Mouse (Mus musculus) heart, embryonic 13.5 days (tissue): Measurements from ENCODE around the gene Ralgps1. TPM values are rescaled to one million over a fixed set of nuclear protein-coding genes. Genes with fewer than 3 reads are reported as not detected.
"Not testable (repeated sequence)": the region's sequence is repeated elsewhere in the genome, so short reads cannot be mapped to it uniquely, and the experiment has no call there.

Source experiments
- ATAC-seq: fragments of 200-750 bp; cut with Nextera tagmentation; 2 replicates; pipeline ENCODE4 v1.8.0; 2017; ENCODE audit warnings: moderate TSS enrichment; ENCODE audit not compliant: insufficient number of reproducible peaks, low FRiP score, low TSS enrichment; ENCODE audit errors: extremely low read depth
- H3K27ac ChIP-seq: fragments of 300-500 bp; sonication (generic); replicated peaks from 2 replicates; pipeline ENCODE4 v1.5.1; 2015; ENCODE audit warnings: moderate library complexity, mild to moderate bottlenecking, inconsistent platforms
- H3K27me3 ChIP-seq: fragments of 300-500 bp; sonication (generic); replicated peaks from 2 replicates; pipeline ENCODE4 v1.6.1; 2015; ENCODE audit warnings: mild to moderate bottlenecking, inconsistent platforms
- H3K36me3 ChIP-seq: fragments of 300-500 bp; sonication (generic); 2 replicates; pipeline ENCODE4 v1.6.1; 2015; ENCODE audit warnings: mild to moderate bottlenecking, inconsistent platforms
- H3K4me1 ChIP-seq: fragments of 300-500 bp; sonication (generic); 2 replicates; pipeline ENCODE4 v1.6.1; 2015; ENCODE audit warnings: inconsistent platforms
- H3K4me2 ChIP-seq: fragments of 300-500 bp; sonication (generic); 2 replicates; pipeline ENCODE4 v1.6.1; 2015; ENCODE audit warnings: inconsistent platforms, mild to moderate bottlenecking, moderate library complexity
- H3K4me3 ChIP-seq: fragments of 300-500 bp; sonication (generic); 2 replicates; pipeline ENCODE4 v1.5.1; 2015; ENCODE audit warnings: moderate library complexity, mild to moderate bottlenecking, inconsistent platforms
- H3K9ac ChIP-seq: fragments of 300-500 bp; sonication (generic); 2 replicates; pipeline ENCODE4 v1.6.1; 2015; ENCODE audit warnings: inconsistent platforms, mild to moderate bottlenecking, moderate library complexity
- H3K9me3 ChIP-seq: fragments of 300-500 bp; sonication (generic); 2 replicates; pipeline ENCODE4 v1.6.1; 2016; ENCODE audit warnings: inconsistent platforms
- WGBS: fragments of 180-500 bp; shearing (Covaris S2); methylation state at CpG from one replicate; pipeline ENCODE4 v1.1.7; 2015; ENCODE audit warnings: mixed read lengths; 5-methylcytosine and 5-hydroxymethylcytosine counted together
- polyA plus RNA-seq: library from polyadenylated mRNA; unstranded; fragments of >200 nt; fragmentation: Nextera tagmentation; extraction: Ambion mirVana; gene quantifications from 2 replicates; pipeline ENCODE4 v1.2.1, GENCODE M21; 2015

Ralgps1 gene
- polyA plus RNA-seq, 1 experiment from 2014 or later: 3.7 TPM

DNA sequence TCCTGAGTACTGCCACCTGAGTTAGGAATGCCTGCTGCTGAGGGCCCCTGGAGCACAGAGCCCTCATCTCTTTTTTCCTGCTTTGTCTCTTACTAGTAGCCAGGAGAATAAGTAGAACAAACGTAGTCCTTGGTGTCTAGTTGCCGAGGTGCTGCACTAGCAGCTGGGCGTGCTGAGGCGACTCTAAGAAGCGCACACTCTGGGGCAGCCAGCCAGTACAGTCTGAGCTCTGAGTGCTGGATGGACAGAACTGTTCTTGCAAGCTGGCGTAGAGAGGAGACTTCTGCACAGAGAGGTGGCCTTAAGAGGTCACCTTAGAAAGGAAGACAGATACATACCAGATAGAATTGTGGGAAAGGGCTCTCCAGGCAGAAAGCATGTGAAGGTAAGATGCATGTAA is 151.0 kb downstream of the Ralgps1 start:
- Histone ChIP-seq H3K9me3 (no peaks in the 10 kb centered on the region), H3K27ac (peak overlapping the region; percentile 25; the same call in 1 of the 2 replicates), H3K4me2 (no peak overlapping the region), H3K27me3 (no peaks in the 10 kb centered on the region), H3K4me3 (no peak overlapping the region), H3K36me3 (peaks cover 34% of the 10 kb centered on the region), H3K9ac (0 out of 2 replicates have a peak overlapping the region, but pooled peaks have one; percentile 15), H3K4me1 (peaks cover 77% of the 10 kb centered on the region)
- no peak for ATAC-seq
- WGBS: 70% methylated on average over 6 of the region's 6 CpGs

DNA sequence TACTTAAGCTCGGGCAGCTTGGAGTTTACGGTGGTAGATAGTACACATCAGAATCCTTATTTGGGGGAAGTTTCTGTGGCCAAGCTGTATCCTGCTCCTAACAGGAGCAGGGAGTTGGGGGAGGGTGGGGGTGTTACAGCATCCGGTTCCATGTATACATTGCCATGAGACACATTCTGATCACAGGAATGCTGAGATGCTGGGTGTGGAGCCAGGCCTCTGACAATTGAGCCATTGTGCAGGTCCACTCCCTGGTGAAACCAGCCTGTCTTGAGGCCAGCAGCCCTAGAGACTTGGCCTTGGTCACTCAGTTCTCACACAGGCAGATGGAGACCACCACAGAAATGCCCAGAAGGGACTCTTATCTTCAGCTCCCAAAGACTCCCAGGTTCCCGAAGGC is 151.6 kb downstream of the Ralgps1 start:
- WGBS: 59% methylated on average over 4 of the region's 4 CpGs
- Histone ChIP-seq H3K4me2 (peak overlapping the region; percentile 48), H3K9me3 (no peaks in the 10 kb centered on the region), H3K9ac (peak overlapping the region; percentile 58; the same call in 1 of the 2 replicates), H3K36me3 (peaks cover 28% of the 10 kb centered on the region), H3K27ac (peak overlapping the region; percentile 25), H3K27me3 (no peaks in the 10 kb centered on the region), H3K4me1 (peaks cover 83% of the 10 kb centered on the region), H3K4me3 (no peak overlapping the region)
- ATAC-seq: no peak

DNA sequence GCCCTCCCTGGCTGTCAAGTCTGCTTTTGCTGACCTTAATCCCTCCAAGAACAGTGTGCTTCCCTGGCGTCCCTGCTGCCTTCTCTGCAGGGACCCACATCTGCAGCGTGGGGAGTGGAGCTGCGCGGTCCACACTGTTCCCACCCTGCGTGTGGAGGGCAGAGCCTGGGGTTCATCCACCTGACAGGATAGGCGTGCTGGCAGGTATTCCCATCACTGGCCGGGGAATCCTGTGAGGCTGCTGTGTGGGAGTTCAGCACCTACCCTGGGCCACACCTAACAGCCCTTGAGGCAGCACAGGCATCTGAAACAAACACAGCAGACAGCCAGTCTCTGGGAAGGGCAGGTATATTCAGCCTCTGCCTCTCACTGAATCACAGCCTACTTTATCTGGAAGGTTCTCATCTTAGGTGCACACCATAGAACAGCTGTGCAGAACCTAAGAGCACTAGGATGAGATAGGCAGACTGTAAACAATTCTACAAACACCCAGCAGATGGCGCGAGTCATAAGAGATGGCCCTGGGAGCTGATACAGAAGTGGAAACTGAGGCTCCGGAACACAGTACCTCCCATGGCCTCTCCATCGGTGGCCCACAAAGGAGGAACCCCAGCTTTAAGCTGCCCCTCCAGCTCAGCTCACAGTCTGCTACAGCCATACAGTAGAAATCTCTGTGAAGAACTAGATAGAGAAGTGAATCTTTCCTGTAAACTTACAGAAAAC is 152.2 kb downstream of the Ralgps1 start:
- peak overlapping the region; percentile 48 for H3K4me2 ChIP-seq
- peaks cover 25% of the 10 kb centered on the region for H3K36me3 ChIP-seq
- ATAC-seq: no peak
- peak overlapping the region; percentile 58 for H3K9ac ChIP-seq
- H3K9me3 ChIP-seq: no peaks in the 10 kb centered on the region
- no peaks in the 10 kb centered on the region for H3K27me3 ChIP-seq
- no peak overlapping the region for H3K4me3 ChIP-seq
- H3K4me1 ChIP-seq: peaks cover 77% of the 10 kb centered on the region
- peak overlapping the region; percentile 25; the same call in 1 of the 2 replicates for H3K27ac ChIP-seq
- 63% methylated on average over 11 of the region's 11 CpGs for WGBS

DNA sequence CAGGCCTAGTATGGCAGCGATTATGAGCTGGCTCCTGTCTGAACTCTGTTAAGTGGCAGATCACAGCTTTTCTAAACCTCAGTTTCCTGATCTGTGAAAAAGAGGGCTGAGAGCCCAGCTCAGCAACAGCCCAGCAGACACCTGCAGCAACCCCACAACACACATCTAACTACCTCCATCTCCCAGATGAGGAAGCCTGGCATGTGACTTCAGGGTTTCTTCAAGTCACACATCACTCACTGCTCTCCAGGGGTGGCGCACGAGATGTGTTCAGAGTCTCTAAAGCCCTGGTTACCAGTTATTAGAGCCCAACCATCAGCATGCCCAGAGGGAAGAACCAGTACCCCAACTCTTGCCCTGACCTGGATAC is 153.9 kb downstream of the Ralgps1 start:
- no peak for ATAC-seq
- H3K27ac ChIP-seq: peak overlapping the region; percentile 92
- H3K36me3 ChIP-seq: peaks cover 19% of the 10 kb centered on the region
- 30% methylated on average over 3 of the region's 3 CpGs for WGBS
- no peaks in the 10 kb centered on the region for H3K9me3 ChIP-seq
- H3K4me2 ChIP-seq: peak overlapping the region; percentile 88
- peak overlapping the region; percentile 66 for H3K4me3 ChIP-seq
- no peaks in the 10 kb centered on the region for H3K27me3 ChIP-seq
- H3K9ac ChIP-seq: peak overlapping the region; percentile 82
- peaks cover 61% of the 10 kb centered on the region for H3K4me1 ChIP-seq

- Histone ChIP-seq H3K4me1 (peaks cover 58% of the 10 kb centered on the region), H3K9me3 (no peaks in the 10 kb centered on the region), H3K36me3 (peaks cover 13% of the 10 kb centered on the region), H3K27ac (peak overlapping the region; percentile 92), H3K4me2 (peak overlapping the region; percentile 88), H3K27me3 (no peaks in the 10 kb centered on the region), H3K9ac (peak overlapping the region; percentile 82), H3K4me3 (peak overlapping the region; percentile 66)
- WGBS: 8% methylated on average over 18 of the region's 18 CpGs
- ATAC-seq: peak; percentile 7; the same call in 1 of the 2 replicates
These were observed 154.5 kb downstream of the Ralgps1 start for GRCm38 (mm10) chr2:33216645-33217424.

GRCm38 (mm10) chr2:33215700-33216509 is 155.4 kb downstream of the Ralgps1 start, which contains the start of gene Angptl2:
TSS of gene Angptl2 (plus strand) at chr2:33216069.
- Histone ChIP-seq H3K9me3 (no peaks in the 10 kb centered on the region), H3K9ac (peak within 1 kb of the TSS; percentile 82), H3K4me3 (peak within 1 kb of the TSS; percentile 66), H3K4me2 (peak within 1 kb of the TSS; percentile 88), H3K27ac (peak within 1 kb of the TSS; percentile 92), H3K36me3 (peaks cover 4% of the 10 kb centered on the region), H3K27me3 (no peaks in the 10 kb centered on the region), H3K4me1 (peaks cover 54% of the 10 kb centered on the region)
- peak; percentile 89 for ATAC-seq
- 2% methylated on average over 22 of the region's 22 CpGs for WGBS

DNA sequence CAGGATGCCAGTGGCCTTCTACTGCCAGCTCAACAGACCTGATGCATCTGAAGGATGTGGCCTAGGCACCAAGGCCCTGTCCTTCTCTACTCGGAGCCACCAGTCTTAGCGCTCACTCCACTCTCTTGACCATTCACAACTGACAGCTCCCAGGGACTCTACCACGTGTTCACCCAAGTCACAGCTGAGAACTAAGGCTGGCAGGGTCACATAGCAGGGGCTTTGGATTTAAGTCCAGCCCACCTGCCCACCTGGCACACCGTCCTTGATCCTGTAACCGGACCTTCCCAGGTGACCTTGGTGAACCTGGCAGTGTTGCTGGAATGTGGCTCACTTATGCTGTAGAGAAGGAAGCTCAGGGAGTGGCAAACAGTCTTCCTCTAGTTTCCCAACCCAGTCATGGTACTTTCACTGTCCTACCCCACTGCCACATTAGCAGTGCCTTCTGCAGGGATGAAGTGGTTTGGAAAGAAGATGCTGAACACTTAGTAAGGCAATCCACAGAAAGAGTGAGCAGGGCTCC is 156.0 kb downstream of the Ralgps1 start:
- Histone ChIP-seq H3K27me3 (no peaks in the 10 kb centered on the region), H3K9me3 (no peaks in the 10 kb centered on the region), H3K9ac (peak overlapping the region; percentile 71), H3K4me2 (peak overlapping the region; percentile 88), H3K36me3 (no peaks in the 10 kb centered on the region; the same call in 1 of the 2 replicates), H3K4me1 (peaks cover 49% of the 10 kb centered on the region), H3K4me3 (peak overlapping the region; percentile 66), H3K27ac (peak overlapping the region; percentile 92)
- WGBS: 58% methylated on average over 5 of the region's 5 CpGs
- ATAC-seq: no peak

DNA sequence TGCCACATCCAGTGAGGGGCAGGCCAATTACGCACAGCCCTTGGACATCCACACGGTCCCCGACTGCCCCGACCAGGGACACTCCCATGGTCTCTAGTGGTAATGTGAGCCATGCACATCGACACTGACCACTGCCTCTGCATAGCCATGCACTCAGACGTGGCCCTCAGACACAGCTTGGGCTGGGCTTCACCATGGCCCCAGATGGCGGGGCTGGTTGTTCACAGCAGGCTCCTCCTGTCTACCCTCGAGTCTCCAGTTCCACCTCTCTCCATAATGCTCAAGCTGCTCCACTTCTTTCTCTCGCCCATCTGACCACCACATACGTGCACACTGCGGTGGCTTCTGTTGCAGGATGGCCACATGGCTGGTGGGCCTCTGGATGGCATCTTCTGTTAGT is 160.0 kb downstream of the Ralgps1 start:
- H3K4me1 ChIP-seq: peaks cover 35% of the 10 kb centered on the region
- not testable (repeated sequence) for H3K27ac ChIP-seq, H3K4me2 ChIP-seq, H3K4me3 ChIP-seq, H3K36me3 ChIP-seq, H3K9ac ChIP-seq, ATAC-seq, H3K9me3 ChIP-seq, H3K27me3 ChIP-seq
- 80% methylated on average over 11 of the region's 11 CpGs for WGBS

DNA sequence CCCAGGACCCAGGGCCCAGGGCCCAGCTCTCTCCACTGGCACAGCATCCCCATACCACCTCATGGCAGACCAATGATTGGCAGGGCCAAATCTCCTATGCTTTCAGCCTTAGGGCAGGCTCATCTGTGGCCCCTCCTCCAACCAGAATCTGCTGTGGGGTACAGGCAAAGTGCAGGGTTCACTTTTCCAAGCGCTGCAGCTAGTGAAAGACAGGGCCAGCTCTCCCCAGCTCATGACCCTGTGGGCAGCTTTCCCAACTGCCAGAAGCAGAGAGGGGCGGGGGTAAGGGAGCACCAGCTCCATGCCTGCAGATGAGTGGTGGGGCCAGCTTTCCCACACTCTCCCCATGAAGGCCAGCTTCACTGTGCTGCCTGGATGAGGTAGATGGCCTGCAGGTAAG is 160.4 kb downstream of the Ralgps1 start:
- Histone ChIP-seq H3K27me3 (no peaks in the 10 kb centered on the region), H3K4me2 (no peak overlapping the region), H3K9ac (no peak overlapping the region), H3K36me3 (no peaks in the 10 kb centered on the region), H3K9me3 (no peaks in the 10 kb centered on the region), H3K4me3 (no peak overlapping the region), H3K4me1 (peaks cover 40% of the 10 kb centered on the region), H3K27ac (no peak overlapping the region)
- 66% methylated on average over 2 of the region's 2 CpGs for WGBS
- no peak for ATAC-seq

- no peak overlapping the region for H3K4me2 ChIP-seq
- no peaks in the 10 kb centered on the region for H3K27me3 ChIP-seq
- WGBS: 54% methylated on average over 5 of the region's 5 CpGs
These were observed 163.2 kb downstream of the Ralgps1 start for GRCm38 (mm10) chr2:33208134-33208533.

More at GRCm38 (mm10) chr2:33208134-33208533, 163.2 kb downstream of the Ralgps1 start:
- H3K4me3 ChIP-seq: no peak overlapping the region
- peaks cover 57% of the 10 kb centered on the region for H3K4me1 ChIP-seq
- H3K9me3 ChIP-seq: no peaks in the 10 kb centered on the region
- no peak overlapping the region for H3K9ac ChIP-seq
- ATAC-seq: no peak
- H3K27ac ChIP-seq: 0 out of 2 replicates have a peak overlapping the region, but pooled peaks have one; percentile 68
- no peaks in the 10 kb centered on the region for H3K36me3 ChIP-seq
